Mouse (Mus musculus) gastrocnemius, postnatal 36 days (tissue): ENCODE results near the gene Prcc. TPM values are rescaled to one million over a fixed set of nuclear protein-coding genes. Genes with fewer than 3 reads are reported as not detected.
A peak's percentile ranks its signal among the peaks of the same experiment; 100 is the strongest.
"Not testable (repeated sequence)": the region's sequence is repeated elsewhere in the genome, so short reads cannot be mapped to it uniquely, and the experiment has no call there.

Experiments used
- DNase-seq, 2 experiments: peaks; one replicate each; pipeline ENCODE4 v3.0.0; 2022
- intact Hi-C: fragments of 180-260 bp; cut with DNase I; formaldehyde crosslinking; loops from one replicate; pipeline ENCODE4 v1.15.1; 2025
- total RNA-seq, 2 experiments: library from RNA; stranded (reverse); gene quantifications; 2 replicates each; pipeline ENCODE4 v1.2.3; 2021

Gene Prcc
- total RNA-seq, 2 experiments from 2014 or later = 43.8 to 45.5 TPM

DNA sequence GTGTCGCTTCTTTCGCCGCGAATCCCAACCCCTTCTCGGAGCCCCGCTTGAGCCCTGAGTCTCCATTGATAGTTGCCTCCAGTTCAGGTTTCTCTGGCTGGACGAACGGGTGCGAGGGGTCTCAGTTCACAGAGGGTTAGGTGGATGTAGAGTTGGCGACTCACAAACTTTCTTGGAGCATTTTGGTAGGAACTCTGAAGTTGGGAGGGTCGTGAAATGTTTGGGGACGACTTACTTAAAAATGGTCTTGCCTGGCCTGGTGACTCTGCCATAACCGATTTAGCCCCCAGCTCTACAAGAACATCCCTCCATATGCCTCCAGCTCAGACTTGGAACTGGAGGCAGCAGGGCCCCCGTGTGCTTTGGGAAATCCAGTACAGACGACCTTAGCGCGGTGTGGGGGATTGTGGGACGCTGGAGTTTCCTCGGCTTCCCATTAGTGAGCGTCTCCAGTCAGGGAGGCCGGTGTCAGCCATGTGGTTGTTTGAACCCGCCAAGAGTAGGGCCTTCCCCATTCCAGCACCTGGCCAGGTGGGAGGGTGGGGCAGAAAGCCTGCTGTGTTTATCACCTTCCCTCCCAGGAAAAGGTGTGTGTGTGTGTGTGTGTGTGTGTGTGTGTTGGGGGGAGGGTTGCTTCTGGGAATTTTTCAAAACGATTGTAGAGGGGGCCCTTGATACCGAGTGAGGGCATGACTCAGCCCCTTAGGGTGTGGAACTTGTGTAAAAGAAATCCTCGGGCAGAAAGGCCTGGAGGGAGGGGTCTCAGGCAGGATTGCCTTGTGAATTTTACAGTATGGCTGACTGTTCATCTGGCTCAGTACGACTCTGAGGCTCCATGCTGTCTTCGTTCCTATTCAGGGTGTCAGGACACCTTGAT lies 21.8 kb upstream of the Prcc start:
- peak; percentile 31 to 43 for DNase-seq
- intact Hi-C loops = no loop called here

DNA sequence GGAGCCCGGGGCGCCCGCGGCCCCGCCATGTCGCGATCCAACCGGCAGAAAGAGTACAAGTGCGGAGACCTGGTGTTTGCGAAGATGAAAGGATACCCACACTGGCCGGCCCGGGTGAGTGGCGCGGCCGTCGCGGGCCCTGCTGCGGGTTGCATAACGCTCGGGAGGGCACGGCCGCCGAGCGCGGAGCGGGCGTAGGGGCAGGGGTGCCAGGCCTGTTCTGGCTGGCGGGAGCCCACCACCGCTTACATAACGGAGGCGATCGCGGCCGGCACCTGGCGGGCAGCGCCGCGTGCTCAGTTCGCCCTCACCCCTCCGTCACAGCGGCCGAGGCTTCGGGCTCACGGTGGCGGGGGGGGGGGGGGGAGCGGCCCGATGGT lies 21.2 kb upstream of the Prcc start:
- intact Hi-C loops = no loop called here
- DNase-seq = peak; percentile 72 to 75

- intact Hi-C loops = no loop called here
- DNase-seq = peak; percentile 90 to 92
Observed at GRCm38 (mm10) chr3:87905880-87906485, 20.6 kb upstream of the Prcc start, which contains the start of gene Hdgf. Gene Hdgf, plus strand, starts transcription at chr3:87906321.

GRCm38 (mm10) chr3:87903821-87904220 lies 18.4 kb upstream of the Prcc start:
- intact Hi-C loops = no loop called here
- no peak for DNase-seq

GRCm38 (mm10) chr3:87901959-87902358 lies 16.6 kb upstream of the Prcc start:
- intact Hi-C loops, DNase-seq: not testable (repeated sequence)

DNA sequence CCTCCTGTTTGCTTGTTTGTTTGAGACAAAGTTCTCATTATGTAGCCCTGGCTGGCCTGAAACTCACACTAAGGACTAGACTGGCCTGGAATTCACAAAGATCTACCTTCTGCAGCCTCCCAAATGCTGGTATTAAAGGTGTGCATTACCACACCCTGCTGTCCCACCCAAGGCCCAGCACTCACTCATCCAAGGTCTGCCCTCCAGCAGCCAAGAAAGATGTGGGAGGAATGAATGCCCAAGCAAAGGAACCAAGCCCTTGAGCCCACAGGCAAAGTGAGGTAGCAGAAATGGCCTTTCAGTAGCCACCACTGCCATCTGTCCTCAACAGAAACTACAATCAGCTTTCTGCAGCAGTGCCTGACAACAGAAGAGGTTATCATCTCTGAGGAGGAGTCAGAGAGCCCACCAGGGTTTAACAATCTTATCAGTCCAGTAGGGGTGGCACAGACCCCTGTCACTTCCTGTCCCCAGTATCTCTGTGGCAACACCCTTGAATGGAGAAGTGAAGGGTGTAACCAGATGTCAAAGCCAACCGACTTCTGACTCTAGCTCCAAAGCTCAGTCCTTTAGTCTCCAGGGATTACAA lies 15.7 kb upstream of the Prcc start:
- DNase-seq = no peak

GRCm38 (mm10) chr3:87899776-87900175 lies 14.4 kb upstream of the Prcc start:
- DNase-seq = no peak
- intact Hi-C loops = no loop called here

More for the DNA sequence above, 15.7 kb upstream of the Prcc start:
- intact Hi-C loops = no loop called here

GRCm38 (mm10) chr3:87899266-87899665 lies 13.9 kb upstream of the Prcc start:
- intact Hi-C loops = no loop called here
- no peak for DNase-seq

DNA sequence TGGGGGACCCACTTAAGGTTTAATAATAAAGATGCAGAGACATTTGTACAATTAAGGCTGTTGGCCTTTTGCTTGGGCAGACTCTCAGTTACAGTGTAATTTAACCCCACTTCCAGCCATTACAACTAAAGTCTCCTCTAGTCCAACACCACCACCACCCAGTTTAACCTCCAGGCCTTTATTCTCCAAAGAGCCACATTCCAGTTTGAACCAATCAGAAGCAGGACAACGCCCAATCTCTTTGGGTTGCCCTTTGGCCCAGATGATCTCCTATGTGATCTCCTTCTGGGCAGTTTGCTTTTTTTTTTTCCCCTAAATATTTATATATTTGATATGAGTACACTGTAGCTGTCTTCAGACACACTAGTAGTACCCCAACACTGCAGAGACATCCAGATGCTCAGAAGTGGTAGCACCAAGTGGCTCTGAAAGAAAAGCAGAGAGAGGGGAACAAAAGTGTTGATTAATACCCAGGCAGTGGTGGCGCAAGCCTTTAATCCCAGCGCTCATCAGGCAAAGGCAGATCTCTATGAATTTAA lies 8.0 kb upstream of the Prcc start:
- no peak for DNase-seq
- intact Hi-C loops = no loop called here

DNA sequence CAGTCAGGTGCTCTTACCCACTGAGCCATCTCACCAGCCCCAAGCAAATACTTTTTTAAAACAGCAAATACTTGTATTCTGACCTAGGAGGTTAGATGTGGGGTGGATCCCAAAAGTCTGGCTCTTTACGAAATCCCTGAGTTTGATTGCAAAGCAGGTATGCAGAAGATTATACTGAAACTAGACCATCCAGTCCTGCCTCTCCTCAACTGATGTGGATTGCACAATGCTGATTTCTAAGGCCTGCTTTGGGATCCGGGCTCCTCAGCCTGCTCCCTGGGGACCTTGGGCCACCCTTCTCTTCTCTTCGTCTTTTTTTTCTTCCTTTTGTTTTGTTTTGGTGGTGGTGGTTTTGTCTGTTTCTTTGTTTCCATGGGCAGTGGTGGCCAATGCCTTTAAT lies 6.1 kb upstream of the Prcc start:
- intact Hi-C loops = no loop called here
- DNase-seq = no peak

GRCm38 (mm10) chr3:87887400-87887799 lies 2.0 kb upstream of the Prcc start:
- DNase-seq, intact Hi-C loops: not testable (repeated sequence)

DNA sequence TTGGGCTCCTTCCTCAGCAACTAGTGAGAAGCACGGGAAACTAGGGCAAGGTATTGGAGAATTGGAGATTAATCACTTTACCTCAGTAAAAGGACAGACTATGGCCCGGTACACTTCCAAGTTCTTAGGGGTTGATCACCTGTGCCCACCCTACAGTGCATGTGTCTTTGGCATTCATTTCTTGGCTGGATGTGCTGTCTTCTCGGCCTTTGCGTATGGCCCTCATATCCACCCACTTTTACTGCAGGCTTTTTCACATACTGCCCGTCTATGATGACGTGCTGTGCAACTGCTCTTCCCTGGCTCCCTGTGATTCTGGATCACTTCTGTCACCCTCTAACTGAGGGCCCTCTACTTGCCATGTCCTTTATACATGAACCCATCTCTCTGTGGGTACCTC lies 1.0 kb upstream of the Prcc start:
- intact Hi-C loops = no loop called here
- no peak for DNase-seq

DNA sequence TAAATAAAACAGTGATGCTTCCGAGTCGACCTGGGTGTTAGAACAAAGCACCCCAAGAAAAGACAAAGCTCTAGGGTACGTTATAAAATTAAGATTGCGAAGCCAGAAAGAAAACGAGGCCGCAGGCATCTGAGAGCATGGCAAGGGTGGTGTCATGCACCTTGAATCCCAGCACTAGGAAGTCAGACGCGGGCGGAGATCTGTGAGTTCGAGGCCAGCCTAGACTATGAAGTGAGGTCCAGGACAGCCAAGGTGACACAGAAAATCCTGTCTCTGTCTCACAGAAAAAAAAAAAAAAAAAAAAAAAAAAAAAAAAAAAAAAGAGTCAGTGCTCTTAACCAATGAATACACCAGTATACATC lies 577 bp upstream of the Prcc start:
- DNase-seq = peak in 1 of 2 experiments; percentile 36
- intact Hi-C loops = no loop called here

DNA sequence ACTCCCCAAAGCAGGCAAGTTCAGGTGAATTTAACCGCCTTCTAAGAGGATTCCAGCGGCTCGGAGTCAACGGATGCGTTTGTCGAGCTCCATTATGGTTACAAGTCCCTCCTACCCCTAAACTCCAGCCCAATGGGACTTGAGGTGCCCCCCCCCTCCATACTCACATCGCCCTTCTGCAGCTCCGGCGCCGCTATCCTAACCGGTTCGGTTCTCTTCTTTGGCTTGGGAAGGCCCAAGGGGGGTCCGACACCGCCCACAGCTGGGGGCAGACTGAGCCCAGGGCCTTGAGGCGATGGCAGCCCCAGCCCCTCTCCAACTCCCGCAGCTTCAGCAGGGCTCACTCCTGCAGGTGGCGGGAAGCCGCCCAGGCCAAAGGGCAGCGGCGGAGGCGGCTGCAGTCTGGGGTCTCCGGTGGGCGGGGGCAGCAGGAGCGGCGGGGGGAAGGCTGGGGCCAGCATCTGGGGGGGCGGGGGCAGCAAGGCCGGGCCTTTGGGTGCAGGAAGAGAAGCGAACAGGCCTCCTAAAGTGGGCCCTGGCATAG lies 628 bp downstream of the Prcc start:
- peak; percentile 12 to 28 for DNase-seq
- intact Hi-C loops = no loop called here

GRCm38 (mm10) chr3:87884291-87884690 lies 1.1 kb downstream of the Prcc start:
- no peak for DNase-seq
- intact Hi-C loops = no loop called here

- intact Hi-C loops = no loop called here
- no peak for DNase-seq
Observed at GRCm38 (mm10) chr3:87877730-87878129, 7.7 kb downstream of the Prcc start.

DNA sequence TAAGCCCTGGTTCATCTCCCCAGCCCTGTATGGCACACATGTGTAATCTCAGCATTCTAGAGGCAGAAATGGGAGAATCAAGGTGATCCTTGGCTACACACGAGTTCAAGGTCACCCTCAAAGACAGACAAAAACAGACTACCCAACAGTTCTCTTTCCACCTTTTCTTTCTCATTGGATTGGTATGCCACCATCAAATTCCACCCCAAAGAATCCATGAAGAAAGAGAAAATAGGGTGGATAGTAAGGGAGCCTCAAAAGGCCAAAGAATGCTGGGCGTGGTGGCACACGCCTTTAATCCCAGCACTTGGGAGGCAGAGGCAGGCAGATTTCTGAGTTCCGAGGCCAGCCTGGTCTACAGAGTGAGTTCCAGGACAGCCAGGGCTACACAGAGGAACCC lies 21.3 kb downstream of the Prcc start:
- intact Hi-C loops, DNase-seq: not testable (repeated sequence)

DNA sequence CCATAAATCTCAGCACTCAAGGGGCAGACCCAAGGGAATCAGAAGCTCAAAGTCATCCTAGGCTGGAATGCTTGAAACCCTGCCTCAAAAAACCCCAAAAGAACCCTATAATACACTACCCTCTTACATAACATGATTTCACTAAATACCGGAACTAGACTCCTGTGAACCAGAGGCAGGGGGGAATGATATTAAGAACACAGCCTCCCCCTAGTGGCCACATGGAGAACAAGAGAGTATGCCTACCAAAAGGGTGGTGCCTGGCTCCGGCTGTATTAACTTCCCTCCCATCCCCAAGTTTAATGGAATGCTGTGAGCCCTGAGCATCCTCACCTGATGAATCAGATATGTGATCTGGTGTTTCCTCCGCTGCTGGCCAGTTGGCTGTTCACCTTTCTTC lies 25.6 kb downstream of the Prcc start:
- intact Hi-C loops = loop anchor here (5.0 kb wide), 1 partner anchor 88 kb away; no protein-coding TSS in a partner anchor
- no peak for DNase-seq

DNA sequence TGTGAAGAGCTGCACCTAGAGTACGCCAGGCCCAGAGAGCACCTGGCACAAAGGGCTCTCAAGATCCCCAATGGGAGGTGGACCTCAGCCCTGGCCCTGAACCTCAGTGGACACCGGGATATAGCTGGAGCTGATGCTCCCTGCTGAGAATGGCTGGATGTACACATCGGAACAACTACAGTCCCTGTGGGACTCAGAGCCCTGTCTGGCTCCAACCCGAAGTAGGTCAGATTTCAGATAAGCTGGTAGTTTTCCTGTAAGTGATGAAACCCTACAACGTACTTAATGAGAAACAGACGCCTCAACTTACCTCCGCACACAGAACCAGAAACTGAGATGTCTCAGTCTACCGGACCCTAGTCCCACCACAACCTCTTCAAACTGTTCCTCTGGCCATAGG lies 27.7 kb downstream of the Prcc start:
- intact Hi-C loops = loop anchor here (5.0 kb wide), 1 partner anchor 85 kb away; no protein-coding TSS in a partner anchor

GRCm38 (mm10) chr3:87855936-87856335 lies 29.5 kb downstream of the Prcc start:
- no peak for DNase-seq
- intact Hi-C loops = loop anchor here (5.0 kb wide), 1 partner anchor 84 kb away; no protein-coding TSS in a partner anchor

More for the DNA sequence above, 27.7 kb downstream of the Prcc start:
- DNase-seq = no peak
